Mouse (Mus musculus) ES-E14 (cell line): ENCODE data around the gene Chchd10. TPM values are rescaled to one million over a fixed set of nuclear protein-coding genes. Genes with fewer than 3 reads are reported as not detected.
A peak's percentile ranks its signal among the peaks of the same experiment; 100 is the strongest.

Experiments used
- DNase-seq: peaks from one replicate; pipeline ENCODE4 v3.0.0-alpha.2; 2013; ENCODE audit warnings: low read depth, low spot score
- H3K27ac ChIP-seq: 2 replicates; pipeline ENCODE4 v1.5.1; 2012; ENCODE audit warnings: low read depth, mild to moderate bottlenecking, low read length, moderate library complexity, mixed read lengths; ENCODE audit not compliant: poor library complexity, insufficient read depth, severe bottlenecking
- H3K36me3 ChIP-seq: 2 replicates; pipeline ENCODE4 v1.6.1; 2012; ENCODE audit warnings: mild to moderate bottlenecking, low read length, moderate library complexity, mixed read lengths; ENCODE audit not compliant: control insufficient read depth, poor library complexity, insufficient read depth, severe bottlenecking
- H3K4me1 ChIP-seq, 2 experiments: fragments of 150-350 bp in 1 of 2; sonication (generic) in 1 of 2; 2 replicates each; pipeline ENCODE4 v1.6.1; 2012; ENCODE audit warnings: low read length in 2 of 2, mild to moderate bottlenecking in 1 of 2, mixed read lengths in 1 of 2; ENCODE audit not compliant: control insufficient read depth in 2 of 2, insufficient read depth in 2 of 2, poor library complexity in 1 of 2
- H3K4me3 ChIP-seq, 2 experiments: fragments of 150-350 bp in 1 of 2; sonication (generic) in 1 of 2; 2 replicates each; pipeline ENCODE4 v1.5.1; 2012; ENCODE audit warnings: low read length in 2 of 2, low read depth in 1 of 2, mild to moderate bottlenecking in 1 of 2, mixed read lengths in 1 of 2; ENCODE audit not compliant: insufficient read depth in 1 of 2, poor library complexity in 1 of 2, severe bottlenecking in 1 of 2
- H3K9ac ChIP-seq: 2 replicates; pipeline ENCODE4 v1.6.1; 2012; ENCODE audit warnings: low read depth, mild to moderate bottlenecking, low read length, mixed read lengths; ENCODE audit not compliant: poor library complexity, insufficient read depth, severe bottlenecking
- H3K9me3 ChIP-seq: fragments of 150-350 bp; sonication (generic); 2 replicates; pipeline ENCODE4 v1.6.1; 2012; ENCODE audit warnings: low read depth, mild to moderate bottlenecking, low read length; ENCODE audit not compliant: control insufficient read depth, insufficient read depth
- CHD2 ChIP-seq: IDR thresholded peaks from 2 replicates; pipeline ENCODE4 v1.6.1; 2014; ENCODE audit warnings: mild to moderate bottlenecking, low read depth, low read length, inconsistent platforms
- HCFC1 ChIP-seq: IDR thresholded peaks from 2 replicates; pipeline ENCODE4 v1.6.1; 2012; ENCODE audit warnings: low read length, inconsistent platforms, borderline replicate concordance; ENCODE audit not compliant: insufficient read depth
- MAFK ChIP-seq: IDR thresholded peaks from 2 replicates; pipeline ENCODE4 v1.6.1; 2014; ENCODE audit warnings: mild to moderate bottlenecking, low read depth, low read length, inconsistent platforms; ENCODE audit not compliant: insufficient read depth
- ZC3H11A ChIP-seq: IDR thresholded peaks from 2 replicates; pipeline ENCODE4 v1.6.1; 2012; ENCODE audit warnings: low read depth, mild to moderate bottlenecking, inconsistent platforms, low read length, borderline replicate concordance
- ZNF384 ChIP-seq: IDR thresholded peaks from 2 replicates; pipeline ENCODE4 v1.6.1; 2012; ENCODE audit warnings: low read depth, low read length, inconsistent platforms
- in situ Hi-C, 2 experiments: fragments of 600-800 bp; cut with MboI; formaldehyde crosslinking; loops; one replicate each; pipeline ENCODE4 v1.15.1; 2025; ENCODE audit warnings: low sequenced_read_pairs in 2 of 2, inconsistent platforms in 1 of 2; ENCODE audit not compliant: unreplicated experiment in 2 of 2
- total RNA-seq: library from RNA; depleted of rRNA; stranded (reverse); fragments of 300-350 nt; gene quantifications from 2 replicates; pipeline ENCODE4 v1.2.3, GENCODE M21; 2012

Chchd10 gene
- total RNA-seq, 1 experiment = 435 TPM

- Histone ChIP-seq H3K36me3 (peaks cover 21% of the 10 kb centered on the region), H3K27ac (peak within 1 kb of the TSS; percentile 87), H3K4me1 (peaks cover 6 to 24% of the 10 kb centered on the region in 2 experiments; a peak in 3 of 4 replicates), H3K4me3 (peak within 1 kb of the TSS; percentile 89 to 96), H3K9ac (peak within 1 kb of the TSS; percentile 88), H3K9me3 (no peaks in the 10 kb centered on the region)
- in situ Hi-C loops = no loop called here
- peak; percentile 94 for DNase-seq
- TF ChIP-seq MAFK = no peak
- peak; percentile 67; the same call in 1 of the 2 replicates for TF ChIP-seq HCFC1
Measured at GRCm38 (mm10) chr10:75935680-75936541, 3.0 kb downstream of the Chchd10 start, which contains the start of gene Mmp11. Gene Mmp11 (minus strand): TSS chr10:75936496.

- Histone ChIP-seq H3K4me1 (peaks cover 6 to 27% of the 10 kb centered on the region in 2 experiments; a peak in 3 of 4 replicates), H3K36me3 (peaks cover 21% of the 10 kb centered on the region), H3K9ac (peak overlapping the region; percentile 66), H3K9me3 (no peaks in the 10 kb centered on the region), H3K27ac (peak overlapping the region; percentile 87), H3K4me3 (peak overlapping the region; percentile 89 to 96)
- no peak for DNase-seq
- no peak for TF ChIP-seq MAFK
- no peak for TF ChIP-seq CHD2
- no peak for TF ChIP-seq ZNF384
- TF ChIP-seq ZC3H11A = no peak
- TF ChIP-seq HCFC1 = no peak
- in situ Hi-C loops = no loop called here
Measured at GRCm38 (mm10) chr10:75936909-75937667, 4.2 kb downstream of the Chchd10 start.

GRCm38 (mm10) chr10:75937851-75938643 is 5.1 kb downstream of the Chchd10 start:
- Histone ChIP-seq H3K27ac (peak overlapping the region; percentile 87), H3K4me3 (peak overlapping the region; percentile 89 to 96), H3K36me3 (peaks cover 21% of the 10 kb centered on the region), H3K4me1 (peaks cover 6 to 30% of the 10 kb centered on the region in 2 experiments; a peak in 3 of 4 replicates), H3K9me3 (no peaks in the 10 kb centered on the region), H3K9ac (peak overlapping the region; percentile 55)
- in situ Hi-C loops = no loop called here
- no peak for DNase-seq
- TF ChIP-seq ZNF384 (peak; percentile 78), MAFK (no peak), CHD2 (no peak)

GRCm38 (mm10) chr10:75939481-75940234 is 6.7 kb downstream of the Chchd10 start:
- Histone ChIP-seq H3K4me1 (peaks cover 6 to 29% of the 10 kb centered on the region in 2 experiments; a peak in 3 of 4 replicates), H3K4me3 (peak overlapping the region; percentile 3 to 47; a peak in 3 of 4 replicates), H3K9me3 (no peaks in the 10 kb centered on the region), H3K9ac (peak overlapping the region; percentile 68; the same call in 1 of the 2 replicates), H3K36me3 (peaks cover 21% of the 10 kb centered on the region), H3K27ac (peak overlapping the region; percentile 84)
- no peak for DNase-seq
- TF ChIP-seq MAFK (peak; percentile 82), ZNF384 (no peak), ZC3H11A (no peak), CHD2 (no peak), HCFC1 (no peak)
- in situ Hi-C loops = no loop called here
